Mouse (Mus musculus) thymus, postnatal 4 days (tissue): Measurements from ENCODE around the gene Olfr522.

ENCODE experiments used
- DNase-seq: peaks from one replicate; pipeline ENCODE4 v3.0.0; 2021

Olfr522 gene

DNA sequence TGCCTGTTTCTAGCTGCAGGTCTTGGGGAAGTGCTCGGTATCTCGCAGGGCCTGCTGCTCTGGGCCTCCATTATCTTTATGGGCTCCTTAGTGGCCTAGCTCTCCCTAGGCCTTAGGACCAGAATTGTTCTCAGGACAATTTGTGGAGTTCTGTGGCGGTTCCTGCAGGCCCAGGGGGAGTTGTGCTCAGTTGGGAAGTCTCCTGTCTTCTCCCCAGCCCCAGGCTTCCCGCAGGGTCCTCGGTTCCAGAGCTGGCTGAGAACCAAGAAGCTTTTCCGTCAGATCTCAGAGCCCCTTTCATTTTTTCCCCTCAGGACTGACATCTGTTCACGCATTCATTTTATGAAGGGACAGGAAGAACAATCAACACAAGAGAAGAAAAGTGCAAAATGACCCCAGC is at the start of gene Olfr522:
Olfr522 (minus strand) TSS at position 101 of the 400 bp plus-strand sequence.
- no peak for DNase-seq

- DNase-seq: peak; percentile 34
Measured at GRCm38 (mm10) chr7:140213841-140214240, 49.3 kb upstream of the Olfr522 start.

- DNase-seq: peak; percentile 73
Measured at GRCm38 (mm10) chr7:140208677-140209076, 44.1 kb upstream of the Olfr522 start.

DNA sequence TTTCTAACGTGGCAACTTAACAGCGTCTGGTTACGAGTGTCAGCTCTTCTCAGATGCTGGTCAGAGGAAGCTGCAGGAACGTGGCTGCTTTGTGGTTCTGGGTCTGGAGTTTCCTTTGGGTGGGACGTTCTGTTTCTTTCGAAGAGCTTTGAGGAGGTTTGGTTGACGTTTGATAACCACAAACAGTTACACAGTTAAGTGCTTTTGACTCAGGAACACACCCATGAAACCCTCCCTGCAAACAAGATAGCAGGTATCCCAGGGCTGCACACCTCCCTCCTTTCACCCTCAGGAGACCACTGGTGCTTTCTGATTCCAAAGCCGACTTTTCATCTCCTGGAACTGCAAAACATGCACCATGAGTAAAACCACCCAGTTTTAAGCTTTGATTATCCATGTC is 43.6 kb upstream of the Olfr522 start:
- DNase-seq: peak; percentile 11

GRCm38 (mm10) chr7:140206904-140207303 is 42.3 kb upstream of the Olfr522 start:
- DNase-seq: peak; percentile 15

DNA sequence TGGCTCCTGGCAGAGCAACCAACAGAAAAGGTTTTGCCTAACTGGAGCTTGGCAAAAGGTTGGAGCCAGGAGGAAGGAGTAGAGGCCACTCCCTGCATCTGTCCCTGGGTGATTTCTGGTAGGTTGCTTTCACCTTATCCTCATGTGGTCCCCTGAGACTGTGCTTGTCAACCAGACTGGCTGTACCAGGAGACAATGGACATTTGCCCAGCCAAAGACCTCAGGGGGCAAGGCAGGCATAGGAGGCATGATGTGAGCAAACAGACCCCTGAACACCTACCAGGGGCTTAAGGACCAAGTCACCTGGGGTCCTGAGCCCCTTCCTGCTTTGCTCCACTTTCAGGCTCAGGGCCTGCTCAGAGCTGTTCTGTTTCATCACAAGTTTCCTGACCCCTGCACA is 41.3 kb upstream of the Olfr522 start, which contains the start of gene Olfr524:
Olfr524 (minus strand) TSS at position 101 of the 400 bp plus-strand sequence.
- peak; percentile 5 for DNase-seq

- DNase-seq: no peak
Measured at GRCm38 (mm10) chr7:140201090-140201489, 36.5 kb upstream of the Olfr522 start.

GRCm38 (mm10) chr7:140196002-140196401 is 31.4 kb upstream of the Olfr522 start:
- no peak for DNase-seq

DNA sequence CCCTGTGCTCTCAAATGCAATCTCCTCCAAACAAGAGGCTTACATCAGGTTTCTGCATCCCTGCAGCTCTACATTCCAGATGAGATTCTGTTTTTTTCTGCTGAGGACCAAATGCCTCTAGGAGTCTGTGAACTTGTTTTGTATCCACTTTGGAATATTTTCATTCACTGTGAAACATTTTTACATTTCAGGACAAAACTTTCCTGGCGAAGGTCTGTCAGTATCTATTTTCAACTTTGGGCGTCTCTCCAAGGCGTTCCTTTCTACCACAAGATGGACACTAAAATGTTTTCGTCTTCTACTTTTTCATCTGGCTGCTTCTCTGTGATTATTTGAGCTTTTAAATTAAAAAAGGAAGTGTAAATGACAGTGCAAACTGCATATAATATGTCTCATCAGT is 29.5 kb upstream of the Olfr522 start:
- DNase-seq: no peak

- peak; percentile 28 for DNase-seq
Measured at GRCm38 (mm10) chr7:140192851-140193250, 28.3 kb upstream of the Olfr522 start.

DNA sequence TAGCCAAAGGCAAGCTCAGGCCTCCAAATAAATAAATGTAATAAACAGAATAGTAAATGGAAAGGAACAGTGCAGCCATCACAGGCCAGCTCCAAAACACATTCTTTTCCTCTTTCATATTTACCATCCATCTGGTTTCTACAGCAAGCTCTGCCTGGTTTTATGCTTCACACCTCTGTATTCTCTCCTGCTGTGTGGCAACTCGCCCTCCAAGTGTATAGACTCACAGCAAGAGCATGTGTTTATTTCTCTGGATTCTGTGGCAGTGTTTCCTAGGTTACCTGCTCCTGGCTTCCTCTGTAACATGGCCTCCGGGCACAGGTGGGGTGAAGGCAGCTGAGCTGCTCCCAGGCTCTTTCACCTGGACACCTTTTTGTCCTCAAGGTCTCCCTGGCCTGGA is 27.9 kb upstream of the Olfr522 start:
- DNase-seq: no peak

GRCm38 (mm10) chr7:140190435-140190834 is 25.9 kb upstream of the Olfr522 start:
- no peak for DNase-seq

DNA sequence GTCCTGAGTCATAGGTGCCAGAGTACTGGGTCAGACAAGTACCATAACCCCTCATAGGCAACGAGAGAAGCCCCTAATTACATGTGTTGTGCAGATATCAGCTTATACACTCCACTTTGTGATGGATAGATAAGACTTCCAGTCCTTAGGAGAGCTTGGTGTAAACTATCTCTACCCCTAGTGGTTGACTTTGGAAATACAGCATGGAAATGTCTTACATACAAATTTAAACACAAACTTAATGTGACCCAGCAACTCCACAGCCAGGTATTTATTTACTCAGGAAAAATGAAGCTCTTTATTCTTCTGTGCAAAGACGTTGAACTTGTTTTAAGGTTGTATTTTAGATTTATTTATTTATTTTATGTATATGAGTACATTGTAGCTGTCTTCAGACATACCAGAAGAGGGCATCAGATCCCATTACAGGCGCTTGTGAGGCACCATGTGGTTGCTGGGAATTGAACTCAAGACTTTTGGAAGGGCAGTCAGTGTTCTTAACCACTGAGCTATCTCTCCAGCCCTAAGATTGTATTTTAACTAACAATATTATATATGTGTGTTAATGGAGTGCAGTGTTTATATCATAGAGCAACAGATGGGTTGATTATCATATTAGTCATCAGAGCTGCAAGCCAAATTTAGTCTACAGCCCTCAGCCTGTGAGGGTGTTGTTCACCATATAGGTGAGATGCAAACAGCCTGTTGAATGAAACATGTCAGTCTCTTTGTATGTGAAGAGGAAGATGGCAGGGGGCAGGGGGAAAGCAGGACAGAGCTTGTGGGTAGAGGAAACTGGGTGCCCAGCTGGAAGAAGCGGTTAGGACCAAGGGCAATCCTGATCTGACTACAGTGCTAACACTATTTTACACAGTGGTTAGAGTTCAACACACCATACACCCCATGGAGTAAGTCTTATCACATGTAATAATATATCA is 24.1 kb upstream of the Olfr522 start:
- DNase-seq: no peak

DNA sequence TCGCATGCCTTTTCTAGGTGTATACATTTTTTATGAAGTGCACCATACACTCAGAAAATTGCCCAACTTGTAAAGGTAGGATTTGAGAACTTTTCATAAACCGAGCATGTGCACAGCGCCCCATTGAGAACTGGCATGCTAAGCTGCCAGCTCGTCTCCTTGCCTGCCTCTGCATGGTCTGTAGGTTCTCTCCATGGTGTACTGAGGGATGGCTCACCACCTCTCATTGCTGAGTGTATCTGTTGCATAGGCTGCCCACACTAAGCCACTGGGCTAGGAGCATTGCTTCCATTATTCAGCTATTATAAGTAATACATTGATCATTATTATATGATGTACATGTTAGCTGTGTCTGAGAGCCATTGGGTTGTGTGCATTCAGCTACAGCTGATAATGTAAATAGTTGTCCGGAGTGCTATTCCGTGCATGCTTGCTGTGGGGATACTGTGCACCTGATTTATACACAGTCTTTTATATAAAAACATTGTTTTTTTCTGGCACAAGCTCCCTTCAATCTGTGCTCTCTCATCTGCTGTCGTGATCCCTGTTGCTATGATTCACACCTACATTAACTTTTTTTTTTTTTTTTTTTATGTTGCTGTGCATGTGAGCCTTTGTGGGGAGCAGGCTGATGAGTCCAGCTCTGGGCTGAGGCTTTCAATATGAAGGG is 23.3 kb upstream of the Olfr522 start:
- DNase-seq: no peak

GRCm38 (mm10) chr7:140186646-140187620 is 22.4 kb upstream of the Olfr522 start:
- peak; percentile 80 for DNase-seq

DNA sequence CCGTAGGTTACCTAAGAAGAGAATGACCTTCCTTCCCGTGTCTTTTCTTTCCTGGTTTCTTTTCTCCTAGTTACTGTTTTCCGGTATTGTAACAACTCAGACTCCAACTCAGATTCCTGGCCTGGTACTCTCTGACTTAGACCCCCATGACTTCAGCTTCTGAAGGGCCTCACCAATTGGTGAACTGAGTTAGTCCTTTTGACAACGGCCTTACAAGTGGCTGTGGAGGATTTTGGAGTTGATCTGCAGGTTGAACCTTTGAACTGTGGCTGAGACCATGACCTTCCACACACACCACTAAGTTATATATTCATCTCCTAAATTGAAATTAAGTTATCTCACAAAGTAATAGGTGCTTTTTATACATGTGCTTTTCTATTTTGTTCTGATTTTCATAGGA is 19.6 kb upstream of the Olfr522 start:
- DNase-seq: no peak

DNA sequence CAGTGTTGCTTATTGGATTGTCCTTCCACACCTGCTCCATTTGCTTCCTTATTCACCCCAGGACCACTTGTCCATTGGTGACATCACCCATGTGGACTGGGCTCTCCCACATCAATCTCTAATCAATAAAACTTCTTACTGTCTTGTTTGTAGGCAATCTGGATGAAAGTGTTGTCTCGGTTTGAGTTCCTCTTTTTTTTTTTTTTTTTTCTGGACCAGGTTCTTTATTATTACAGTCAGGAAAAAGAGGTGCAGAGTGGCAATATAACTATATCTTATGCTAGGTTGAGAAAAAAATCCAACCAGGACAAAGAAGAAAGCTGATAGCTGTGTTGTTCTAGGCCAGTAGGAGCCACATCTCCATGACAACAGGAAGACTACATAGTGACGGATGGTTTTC is 16.1 kb upstream of the Olfr522 start:
- no peak for DNase-seq

GRCm38 (mm10) chr7:140179176-140179575 is 14.6 kb upstream of the Olfr522 start:
- no peak for DNase-seq

DNA sequence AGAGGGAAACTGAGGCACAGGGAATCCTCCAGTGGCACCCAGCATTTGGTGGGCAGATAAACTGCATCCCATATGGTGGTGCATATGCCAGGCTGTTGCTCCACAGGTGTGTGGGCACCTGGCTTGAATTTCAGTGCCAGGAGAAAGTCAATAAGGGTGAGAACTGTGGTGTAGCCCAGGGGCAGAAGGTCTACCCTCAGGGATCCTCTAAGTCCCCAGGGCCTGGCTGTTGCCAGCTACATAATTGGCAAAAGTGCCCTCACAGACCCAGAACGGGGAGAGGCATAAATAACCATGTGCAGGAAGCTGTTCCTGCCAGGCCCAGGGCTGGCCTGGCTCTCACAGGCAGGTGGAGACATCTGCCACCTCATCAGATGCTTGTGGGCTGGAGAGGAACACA is 8.4 kb upstream of the Olfr522 start, which contains the start of gene Olfr523:
Olfr523 (plus strand) TSS at position 282 of the 400 bp plus-strand sequence.
- DNase-seq: no peak

- no peak for DNase-seq
Measured at GRCm38 (mm10) chr7:140170863-140171262, 6.3 kb upstream of the Olfr522 start.

GRCm38 (mm10) chr7:140169386-140169785 is 4.8 kb upstream of the Olfr522 start:
- no peak for DNase-seq

- DNase-seq: no peak
Measured at GRCm38 (mm10) chr7:140167950-140168349, 3.4 kb upstream of the Olfr522 start.

DNA sequence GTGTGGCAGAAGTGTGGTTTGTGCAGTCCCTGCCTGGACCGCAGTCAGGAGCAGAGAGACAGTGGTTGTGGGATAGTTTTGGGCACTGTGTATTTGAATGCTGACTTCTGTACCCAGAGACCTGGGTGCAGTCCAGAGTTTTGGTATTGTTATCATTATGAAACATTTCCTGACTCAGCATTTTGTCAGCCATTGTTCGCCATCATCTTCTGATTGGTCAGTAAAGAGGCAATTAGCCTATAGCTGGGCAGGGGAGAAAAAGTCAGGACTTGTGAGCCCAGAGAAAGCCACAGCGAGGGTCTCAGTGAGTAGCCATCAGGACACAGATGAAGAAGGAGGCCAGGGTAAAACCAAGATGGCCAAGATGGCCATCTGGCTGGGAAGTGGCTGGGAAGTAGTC is 4.2 kb downstream of the Olfr522 start:
- no peak for DNase-seq
